Mouse (Mus musculus): ENCODE measurements at regions not wholly inside any gene's neighbourhood (a gene's known extent, or its start where the extent isn't known, plus 50 kb on each side); places are given as distances from the start of the nearest gene placed in this dataset.

DNA sequence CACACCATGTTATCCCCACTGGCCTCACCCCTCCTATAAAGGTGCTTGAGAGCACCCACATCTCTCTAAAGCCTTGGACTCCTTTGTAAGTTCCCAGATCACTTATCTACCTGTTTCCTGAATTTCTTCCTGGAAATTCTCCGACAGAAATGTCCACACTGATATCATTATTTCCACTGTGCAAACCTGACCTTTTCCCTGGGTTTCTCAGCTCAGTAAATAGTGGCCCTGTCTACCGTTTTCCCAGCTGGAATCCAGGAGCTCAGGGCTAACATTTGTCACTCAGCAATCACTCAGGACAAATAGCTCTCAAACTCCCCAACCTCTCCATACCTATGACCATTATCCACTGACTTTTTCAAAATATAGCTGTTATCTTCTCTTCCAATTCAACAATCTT lies 241.6 kb upstream of the Gm6657 start:
- TF ChIP-seq EP300 (IDR thresholded peaks at IDR 0.05; ENCODE audit: low read depth) (no peak), CTCF (IDR thresholded peaks at IDR 0.05; ENCODE audit: low read depth) (no peak)

Data from heart, postnatal 0 days (tissue).